Comparison of ENCODE assay signal across 8 mouse cellular contexts in the genomic region with DNA sequence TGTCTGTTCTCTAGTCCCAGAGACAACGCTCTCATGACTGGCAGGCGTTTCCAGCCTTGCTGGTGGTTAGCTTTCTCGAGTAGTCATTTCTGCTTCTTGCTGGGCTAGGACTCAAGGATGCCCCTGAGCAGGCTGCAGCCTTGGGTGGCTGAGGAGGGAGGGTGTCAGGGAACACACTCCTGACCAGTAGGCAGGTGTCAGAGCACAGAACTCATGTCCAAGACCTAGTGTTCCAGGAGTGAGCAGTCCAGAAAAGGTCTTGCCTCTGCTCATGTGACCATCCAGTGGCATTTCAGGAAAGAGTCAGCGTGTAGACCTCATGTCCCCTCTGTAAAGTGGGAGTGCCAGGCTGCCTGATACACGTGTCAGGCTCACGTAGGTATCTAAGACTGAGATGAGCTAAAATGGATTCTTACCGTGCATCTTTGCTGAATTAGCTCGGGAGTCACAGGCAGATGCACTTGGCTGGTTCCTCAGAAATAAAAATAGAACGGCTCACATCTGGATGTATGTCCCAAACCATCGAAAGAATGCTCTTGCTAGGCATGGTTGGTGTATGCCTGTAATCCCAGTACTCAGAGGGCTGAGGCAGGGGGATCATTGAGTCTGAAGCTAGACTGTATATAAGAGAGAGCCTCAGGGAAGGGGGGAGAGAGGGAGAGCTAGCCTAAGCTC.
DNase-seq lines count a peak whose midpoint lies in the region; ATAC-seq and TF ChIP-seq lines count a peak whose summit lies in the region.
"Had no signal": no experiment of that assay in that cellular context is flagged by ENCODE, and none has a peak within 500 bp of the region (broad histone marks: within the 10 kb centered on the region; RNA-seq: fewer than 3 reads in every experiment).

No protein-coding gene starts in this region.

- TF ChIP-seq POLR2A in lung, adult 2 months (IDR thresholded peaks at IDR 0.05; ENCODE audit: borderline replicate concordance, extremely low read depth, low read depth, low read length), result no peak
- TF ChIP-seq POLR2A in embryonic fibroblast, embryonic 13.5 days (IDR thresholded peaks at IDR 0.05; ENCODE audit: low read depth, low read length), result no peak

- peaks cover 71% of the 10 kb centered on the region for H3K4me1 ChIP-seq in lung, embryonic 15.5 days
- H3K4me1 ChIP-seq in lung, adult 2 months (ENCODE audit: control insufficient read depth, insufficient read depth, low read length), result peaks cover 13% of the 10 kb centered on the region
- H3K4me1 ChIP-seq in embryonic fibroblast, embryonic 13.5 days (ENCODE audit: control insufficient read depth, insufficient read depth, low read length), result peaks cover 31% of the 10 kb centered on the region
- peaks cover 76% of the 10 kb centered on the region for H3K4me1 ChIP-seq in limb, embryonic 10.5 days

- H3K9me3 ChIP-seq in lung, embryonic 15.5 days, result no peaks in the 10 kb centered on the region
- H3K9me3 ChIP-seq in limb, embryonic 10.5 days (replicated peaks), result no peaks in the 10 kb centered on the region

- ATAC-seq in lung, embryonic 15.5 days (ENCODE audit: borderline replicate concordance, extremely low read depth, low FRiP score, low TSS enrichment), result no peak

- DNase-seq in lung, adult 2 months, result no peak
- no peak for DNase-seq in limb, embryonic 10.5 days (ENCODE audit: low spot score)
- DNase-seq in naive thymus-derived CD4-positive, alpha-beta T cell, adult 2 months (ENCODE audit: low read depth), result peak; percentile 46
- no peak for DNase-seq in right cerebral cortex, postnatal 25 days
- no peak for DNase-seq in layer of hippocampus, adult 9-11 months
- DNase-seq: cerebellum, adult 9-11 months had no signal

- H3K27me3 ChIP-seq in lung, embryonic 15.5 days, result no peaks in the 10 kb centered on the region
- no peaks in the 10 kb centered on the region for H3K27me3 ChIP-seq in limb, embryonic 10.5 days (ENCODE audit: low read depth, poor library complexity, severe bottlenecking)

- 49% methylated on average over 10 of the region's 10 CpGs for WGBS in lung, embryonic 15.5 days
- WGBS in lung, adult 2 months, result 53% methylated on average over 10 of the region's 10 CpGs
- WGBS in limb, embryonic 10.5 days, result 70% methylated on average over 10 of the region's 10 CpGs

- TF ChIP-seq CTCF in lung, adult 2 months (IDR thresholded peaks at IDR 0.05; ENCODE audit: insufficient read depth, low read length), result no peak
- TF ChIP-seq CTCF in embryonic fibroblast, embryonic 13.5 days (IDR thresholded peaks at IDR 0.05; ENCODE audit: borderline replicate concordance, insufficient read depth, low read length), result no peak

- H3K36me3 ChIP-seq in lung, embryonic 15.5 days, result peaks cover 24% of the 10 kb centered on the region
- H3K36me3 ChIP-seq in limb, embryonic 10.5 days, result peaks cover 31% of the 10 kb centered on the region

- H3K4me2 ChIP-seq in lung, embryonic 15.5 days, result no peak overlapping the region

- no peak overlapping the region for H3K9ac ChIP-seq in lung, embryonic 15.5 days

- H3K4me3 ChIP-seq in lung, embryonic 15.5 days, result no peak overlapping the region
- no peak overlapping the region for H3K4me3 ChIP-seq in lung, adult 2 months (replicated peaks; ENCODE audit: extremely low read depth, low read depth, low read length)
- no peak overlapping the region for H3K4me3 ChIP-seq in embryonic fibroblast, embryonic 13.5 days (ENCODE audit: insufficient read depth, low read length)
- peak overlapping the region; percentile 38 for H3K4me3 ChIP-seq in limb, embryonic 10.5 days

- 0 out of 2 replicates have a peak overlapping the region, but pooled peaks have one; percentile 11 for H3K27ac ChIP-seq in lung, embryonic 15.5 days
- H3K27ac ChIP-seq in embryonic fibroblast, embryonic 13.5 days (ENCODE audit: insufficient read depth, low read length), result peak overlapping the region; percentile 55
- peak overlapping the region; percentile 86 for H3K27ac ChIP-seq in limb, embryonic 10.5 days

Comparison
In these comparisons a context has a peak if more than half of its experiments do, and no peak if none do; other contexts are left out.
1. H3K27ac ChIP-seq: peak in every context shown above with its lines; median percentile 86 in limb, embryonic 10.5 days; 55 in embryonic fibroblast, embryonic 13.5 days; 11 in lung, embryonic 15.5 days.